Mouse (Mus musculus) heart, postnatal 0 days (tissue): Measurements from ENCODE around the gene Gigyf1. TPM values are rescaled to one million over a fixed set of nuclear protein-coding genes. Genes with fewer than 3 reads are reported as not detected.

Experiments used
- ATAC-seq: fragments of 200-750 bp; cut with Nextera tagmentation; 2 replicates; pipeline ENCODE4 v1.8.0; 2017; ENCODE audit warnings: low read depth, moderate number of reproducible peaks, moderate library complexity; ENCODE audit not compliant: insufficient read depth
- DNase-seq: peaks from one replicate; pipeline ENCODE4 v3.0.0-alpha.2; 2016; ENCODE audit warnings: low spot score
- H3K27ac ChIP-seq: fragments of 300-500 bp; sonication (generic); 2 replicates; pipeline ENCODE4 v1.5.1; 2014; ENCODE audit warnings: low read depth, mild to moderate bottlenecking
- H3K27me3 ChIP-seq: fragments of 300-500 bp; sonication (generic); 2 replicates; pipeline ENCODE4 v1.6.1; 2014; ENCODE audit warnings: low read length, mixed read lengths; ENCODE audit not compliant: control insufficient read depth, insufficient read depth
- H3K36me3 ChIP-seq: fragments of 300-500 bp; sonication (generic); replicated peaks from 2 replicates; pipeline ENCODE4 v1.6.1; 2014; ENCODE audit warnings: low read length, mixed read lengths; ENCODE audit not compliant: control insufficient read depth, insufficient read depth
- H3K4me1 ChIP-seq: fragments of 300-500 bp; sonication (generic); 2 replicates; pipeline ENCODE4 v1.6.1; 2014; ENCODE audit warnings: antibody characterized with exemption; ENCODE audit not compliant: control insufficient read depth, insufficient read depth
- H3K4me2 ChIP-seq: fragments of 300-500 bp; sonication (generic); 2 replicates; pipeline ENCODE4 v1.6.1; 2014; ENCODE audit warnings: low read depth, mild to moderate bottlenecking, low read length, moderate library complexity
- H3K4me3 ChIP-seq: fragments of 300-500 bp; sonication (generic); 2 replicates; pipeline ENCODE4 v1.5.1; 2014; ENCODE audit warnings: low read depth, low read length
- H3K9ac ChIP-seq: fragments of 300-500 bp; sonication (generic); replicated peaks from 2 replicates; pipeline ENCODE4 v1.6.1; 2014; ENCODE audit warnings: low read depth, low read length, mixed read lengths
- H3K9me3 ChIP-seq: fragments of 300-500 bp; sonication (generic); replicated peaks from 2 replicates; pipeline ENCODE4 v1.6.1; 2016; ENCODE audit warnings: low read length; ENCODE audit not compliant: control insufficient read depth
- CTCF ChIP-seq: IDR thresholded peaks from 2 replicates; pipeline ENCODE4 v1.5.1; 2016; ENCODE audit warnings: antibody characterized with exemption, control low read depth, low read depth
- EP300 ChIP-seq: IDR thresholded peaks from 2 replicates; pipeline ENCODE4 v1.6.1; 2016; ENCODE audit warnings: antibody characterized with exemption, low read depth
- WGBS: fragments of 180-500 bp; shearing (Covaris S2); extraction: QIAGEN DNeasy Blood & Tissue Kit; methylation state at CpG from one replicate; pipeline ENCODE4 v1.1.7; 2014; 5-methylcytosine and 5-hydroxymethylcytosine counted together
- polyA plus RNA-seq: library from polyadenylated mRNA; unstranded; fragments of >200 nt; fragmentation: Nextera tagmentation; extraction: Ambion mirVana; gene quantifications from 2 replicates; pipeline ENCODE4 v1.2.1, GENCODE M21; 2015
- total RNA-seq: library from RNA; depleted of rRNA; stranded (reverse); fragments of >200 nt; gene quantifications from 2 replicates; pipeline ENCODE4 v1.2.3, GENCODE M21; 2014; ENCODE audit warnings: low replicate concordance; rRNA removed

Gene Gigyf1
- total RNA-seq (12.0 and 17.7 TPM in 2 replicates), polyA plus RNA-seq (7.2 TPM in 2 replicates)

DNA sequence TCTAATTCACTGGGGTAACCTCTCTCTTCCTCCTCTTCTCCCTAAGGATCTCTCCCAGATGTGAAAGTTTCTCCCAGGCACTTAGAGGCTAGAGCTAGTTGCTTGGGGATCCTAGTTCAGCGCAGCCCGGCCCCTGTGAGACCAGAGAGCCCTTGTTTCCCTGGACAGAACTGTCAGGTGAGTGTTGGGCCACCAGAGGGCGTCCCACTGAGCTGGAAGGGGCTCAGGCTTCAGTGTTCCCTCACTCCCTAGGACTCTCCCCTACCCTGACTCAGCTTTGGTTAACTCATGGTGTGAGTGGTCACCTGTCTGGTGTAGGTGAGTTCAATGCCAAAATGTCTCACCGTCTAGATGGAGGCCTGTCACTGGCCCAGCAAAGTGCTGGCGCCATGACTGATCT is at the start of gene Gigyf1:
Gene Gigyf1, plus strand, starts transcription at position 113 of the 400 bp plus-strand sequence.
- H3K4me1 ChIP-seq, result peaks cover 5% of the 10 kb centered on the region
- DNase-seq (no peak), ATAC-seq (peak; percentile 25)
- WGBS, result 78% methylated on average over 5 of the region's 5 CpGs
- H3K27me3 ChIP-seq, result no peaks in the 10 kb centered on the region
- H3K27ac ChIP-seq, result no peak within 1 kb of the TSS
- H3K9ac ChIP-seq, result no peak within 1 kb of the TSS
- H3K4me3 ChIP-seq, result no peak within 1 kb of the TSS
- H3K9me3 ChIP-seq, result no peaks in the 10 kb centered on the region
- peaks cover 60% of the 10 kb centered on the region for H3K36me3 ChIP-seq
- no peak within 1 kb of the TSS for H3K4me2 ChIP-seq
- TF ChIP-seq CTCF, result peak; percentile 49
- TF ChIP-seq EP300, result no peak

DNA sequence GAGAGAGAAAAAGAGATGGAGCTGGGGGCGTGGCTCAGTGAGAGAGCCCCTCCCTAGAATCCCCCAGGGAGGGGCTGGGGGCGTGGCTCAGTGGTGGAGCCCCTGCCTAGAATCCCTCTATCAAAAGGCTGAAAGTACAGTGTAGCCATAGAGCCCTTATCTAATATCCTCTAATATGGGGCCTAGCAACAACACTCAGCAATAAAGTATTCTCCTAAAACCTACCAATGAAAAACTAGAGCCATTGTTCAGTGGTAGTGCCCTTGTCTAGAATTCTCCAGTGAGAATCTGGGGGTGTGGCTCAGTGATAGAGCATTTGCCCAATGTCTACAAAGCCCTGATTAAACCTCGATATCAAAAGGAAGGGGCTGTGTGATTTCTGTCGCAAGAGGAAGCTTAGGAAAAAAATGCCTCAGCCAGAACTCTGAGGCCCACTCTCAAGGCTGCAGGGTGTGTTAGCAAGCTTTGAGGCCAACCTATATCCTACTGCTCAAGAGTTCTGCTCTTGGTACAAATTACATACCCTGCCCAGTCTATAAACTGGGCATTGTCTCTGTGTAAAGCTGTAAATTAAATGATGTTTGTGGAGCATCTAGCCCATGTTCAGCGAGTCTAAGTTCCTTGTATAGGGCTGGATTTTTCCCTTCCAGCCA is 46.0 kb upstream of the Gigyf1 start:
- H3K9ac ChIP-seq, result no peak overlapping the region
- no peak overlapping the region for H3K4me3 ChIP-seq
- WGBS, result 37% methylated on average over 5 of the region's 5 CpGs
- TF ChIP-seq EP300 (no peak), CTCF (no peak)
- no peak overlapping the region for H3K27ac ChIP-seq
- H3K36me3 ChIP-seq, result no peaks in the 10 kb centered on the region
- no peaks in the 10 kb centered on the region for H3K27me3 ChIP-seq
- H3K4me1 ChIP-seq, result no peaks in the 10 kb centered on the region
- DNase-seq (no peak), ATAC-seq (no peak)
- H3K4me2 ChIP-seq, result no peak overlapping the region
- no peaks in the 10 kb centered on the region for H3K9me3 ChIP-seq

DNA sequence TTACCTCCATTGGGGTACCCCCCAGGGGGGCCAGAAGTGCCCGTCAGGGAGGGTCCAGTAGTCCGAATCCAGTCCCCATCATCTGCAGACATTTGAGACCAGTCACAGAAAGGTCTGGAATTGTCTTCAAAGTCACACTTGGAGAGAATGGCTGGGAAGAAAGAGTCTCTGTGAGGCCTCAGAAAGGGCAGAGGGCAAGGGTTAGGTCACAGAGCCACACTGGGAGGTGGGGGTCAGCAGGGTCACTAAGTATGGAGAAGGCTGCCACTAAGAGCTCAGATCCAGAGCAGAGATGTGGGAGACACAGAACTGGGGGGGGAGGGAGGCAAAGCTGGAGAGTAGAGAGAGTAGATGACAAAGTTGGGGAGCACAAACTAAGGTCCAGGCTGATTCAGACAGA is 44.0 kb upstream of the Gigyf1 start:
- Histone ChIP-seq H3K4me1 (no peaks in the 10 kb centered on the region), H3K27me3 (no peaks in the 10 kb centered on the region), H3K4me2 (no peak overlapping the region), H3K27ac (no peak overlapping the region), H3K9ac (no peak overlapping the region), H3K36me3 (no peaks in the 10 kb centered on the region), H3K4me3 (no peak overlapping the region), H3K9me3 (no peaks in the 10 kb centered on the region)
- no peak for ATAC-seq
- 64% methylated on average over 2 of the region's 2 CpGs for WGBS
- TF ChIP-seq CTCF, result no peak
- no peak for TF ChIP-seq EP300
- no peak for DNase-seq

DNA sequence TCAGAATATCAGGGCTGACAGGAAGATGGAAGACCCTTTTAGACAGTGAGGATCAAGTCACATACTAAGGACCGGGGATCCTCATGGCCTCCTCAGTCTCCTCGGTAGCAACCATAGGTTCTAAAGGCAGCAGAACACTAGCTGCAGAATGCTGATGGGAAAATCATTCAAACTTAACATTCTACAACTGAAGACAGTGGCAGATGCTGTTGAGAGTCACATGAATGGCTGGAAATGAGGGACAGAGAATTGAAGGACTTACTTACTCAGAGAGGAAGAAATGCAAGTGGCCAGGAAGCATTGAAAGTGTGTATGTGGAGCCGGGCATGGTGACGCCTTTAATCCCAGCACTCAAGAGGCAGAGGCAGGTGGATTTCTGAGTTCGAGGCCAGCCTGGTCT is 41.4 kb upstream of the Gigyf1 start, which contains the start of gene Zan:
Gene Zan, minus strand, starts transcription at position 101 of the 400 bp plus-strand sequence.
- Histone ChIP-seq H3K36me3 (no peaks in the 10 kb centered on the region), H3K4me2 (no peak within 1 kb of the TSS), H3K27me3 (no peaks in the 10 kb centered on the region), H3K9ac (no peak within 1 kb of the TSS), H3K4me3 (no peak within 1 kb of the TSS), H3K27ac (no peak within 1 kb of the TSS), H3K9me3 (no peaks in the 10 kb centered on the region), H3K4me1 (no peaks in the 10 kb centered on the region)
- no peak for ATAC-seq
- WGBS, result 77% methylated on average over 5 of the region's 5 CpGs
- no peak for DNase-seq
- TF ChIP-seq EP300 (no peak), CTCF (no peak)

DNA sequence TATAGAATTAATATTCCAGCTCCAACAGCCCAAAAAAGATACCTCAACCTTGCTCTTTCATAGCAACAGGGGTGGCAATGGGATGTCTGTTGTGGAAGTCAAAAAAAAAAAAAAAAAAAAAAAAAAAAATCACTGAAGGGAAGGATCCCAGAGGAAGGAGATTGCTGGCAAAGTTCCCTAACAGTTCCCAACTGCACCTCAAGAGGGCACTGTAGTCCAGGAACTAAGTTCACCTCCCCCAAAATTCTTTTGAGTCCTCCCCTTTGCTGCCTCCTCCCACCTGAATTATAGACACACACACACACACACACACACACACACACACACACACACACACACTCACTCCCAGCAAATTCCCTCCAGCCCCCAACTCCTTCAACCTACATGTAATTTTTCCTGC is 37.2 kb upstream of the Gigyf1 start:
- DNase-seq (peak; percentile 81), ATAC-seq (0 out of 2 replicates have a peak, but pooled peaks have one; percentile 33)
- no peaks in the 10 kb centered on the region for H3K36me3 ChIP-seq

GRCm38 (mm10) chr5:137481897-137482296 is 36.5 kb upstream of the Gigyf1 start:
- Histone ChIP-seq H3K4me2 (no peak overlapping the region), H3K4me3 (no peak overlapping the region), H3K9ac (no peak overlapping the region), H3K27me3 (peaks cover 28% of the 10 kb centered on the region), H3K27ac (no peak overlapping the region), H3K4me1 (no peaks in the 10 kb centered on the region), H3K9me3 (no peaks in the 10 kb centered on the region), H3K36me3 (no peaks in the 10 kb centered on the region)
- TF ChIP-seq CTCF (no peak), EP300 (no peak)
- no peak for ATAC-seq
- DNase-seq, result no peak
- WGBS, result 46% methylated on average over 8 of the region's 8 CpGs

More for the DNA sequence above, 37.2 kb upstream of the Gigyf1 start:
- H3K27me3 ChIP-seq, result peaks cover 21% of the 10 kb centered on the region
- TF ChIP-seq CTCF (peak; percentile 68), EP300 (no peak)
- H3K9ac ChIP-seq, result no peak overlapping the region
- no peak overlapping the region for H3K27ac ChIP-seq
- H3K4me2 ChIP-seq, result no peak overlapping the region
- no peaks in the 10 kb centered on the region for H3K9me3 ChIP-seq
- H3K4me3 ChIP-seq, result no peak overlapping the region
- no peaks in the 10 kb centered on the region for H3K4me1 ChIP-seq
